Mouse (Mus musculus) hindbrain, embryonic 16.5 days (tissue): ENCODE measurements around the gene Cdkl5. TPM values are rescaled to one million over a fixed set of nuclear protein-coding genes. Genes with fewer than 3 reads are reported as not detected.

Experiments used
- ATAC-seq: fragments of 200-750 bp; cut with Nextera tagmentation; 2 replicates; pipeline ENCODE4 v1.8.0; 2017; ENCODE audit warnings: moderate TSS enrichment, moderate library complexity
- H3K27ac ChIP-seq: fragments of 300-500 bp; sonication (generic); 2 replicates; pipeline ENCODE4 v1.5.1; 2014; ENCODE audit warnings: low read depth, mild to moderate bottlenecking, control low read depth, low read length, moderate library complexity
- H3K27me3 ChIP-seq: fragments of 300-500 bp; sonication (generic); replicated peaks from 2 replicates; pipeline ENCODE4 v1.6.1; 2014; ENCODE audit warnings: low read length; ENCODE audit not compliant: control insufficient read depth, insufficient read depth
- H3K36me3 ChIP-seq: fragments of 300-500 bp; sonication (generic); 2 replicates; pipeline ENCODE4 v1.6.1; 2014; ENCODE audit warnings: mild to moderate bottlenecking, low read length, moderate library complexity, mixed read lengths; ENCODE audit not compliant: control insufficient read depth, insufficient read depth
- H3K4me1 ChIP-seq: fragments of 300-500 bp; sonication (generic); 2 replicates; pipeline ENCODE4 v1.6.1; 2014; ENCODE audit warnings: low read depth, low read length; ENCODE audit not compliant: control insufficient read depth, insufficient read depth
- H3K4me2 ChIP-seq: fragments of 300-500 bp; sonication (generic); 2 replicates; pipeline ENCODE4 v1.6.1; 2014; ENCODE audit warnings: mild to moderate bottlenecking, low read length, control low read depth, moderate library complexity
- H3K4me3 ChIP-seq: fragments of 300-500 bp; sonication (generic); 2 replicates; pipeline ENCODE4 v1.5.1; 2014; ENCODE audit warnings: mild to moderate bottlenecking, low read length, control low read depth, moderate library complexity
- H3K9ac ChIP-seq: fragments of 300-500 bp; sonication (generic); 2 replicates; pipeline ENCODE4 v1.6.1; 2014; ENCODE audit warnings: low read depth, mild to moderate bottlenecking, control low read depth, low read length, moderate library complexity
- H3K9me3 ChIP-seq: fragments of 300-500 bp; sonication (generic); 2 replicates; pipeline ENCODE4 v1.6.1; 2014; ENCODE audit warnings: mild to moderate bottlenecking, low read length, moderate library complexity; ENCODE audit not compliant: control insufficient read depth
- WGBS: fragments of 180-500 bp; shearing (Covaris S2); extraction: QIAGEN DNeasy Blood & Tissue Kit; methylation state at CpG from one replicate; pipeline ENCODE4 v1.1.7; 2014; 5-methylcytosine and 5-hydroxymethylcytosine counted together
- polyA plus RNA-seq: library from polyadenylated mRNA; unstranded; fragments of >200 nt; fragmentation: Nextera tagmentation; extraction: Ambion mirVana; gene quantifications from 2 replicates; pipeline ENCODE4 v1.2.1, GENCODE M21; 2015

Cdkl5 gene
- polyA plus RNA-seq, 1 experiment from 2014 or later: 4.9 TPM

DNA sequence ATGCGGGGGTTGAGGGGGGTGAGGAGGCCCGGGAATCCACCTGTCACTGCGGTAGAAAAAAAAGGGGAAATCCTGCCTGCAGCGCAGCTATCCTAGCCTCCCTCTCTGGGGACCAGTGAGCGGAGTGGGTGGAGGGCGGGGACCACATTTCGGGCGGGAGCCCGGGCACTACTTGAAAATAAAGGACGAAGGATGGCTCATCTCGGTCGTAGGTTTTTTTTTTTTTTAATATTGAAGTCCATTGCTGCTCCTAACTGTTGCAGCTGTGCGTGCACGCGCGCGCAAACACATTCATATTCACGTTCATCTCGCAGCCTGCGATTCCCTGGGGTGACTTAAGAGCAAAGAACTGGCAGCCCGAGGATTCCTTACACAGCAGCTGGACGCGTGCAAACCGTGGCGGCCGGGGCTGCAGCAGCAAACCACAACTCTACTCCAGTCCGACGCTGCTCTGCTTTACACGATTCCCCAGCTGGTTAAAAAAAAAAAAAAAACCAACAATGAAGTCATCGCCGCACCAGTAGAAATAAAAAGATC, 695 bp upstream of the Cdkl5 start:
- peak overlapping the region; percentile 50 for H3K4me2 ChIP-seq
- 23% methylated on average over 31 of the region's 31 CpGs for WGBS
- H3K9ac ChIP-seq: peak overlapping the region; percentile 64
- ATAC-seq: peak; percentile 31
- H3K27ac ChIP-seq: peak overlapping the region; percentile 87
- no peaks in the 10 kb centered on the region for H3K4me1 ChIP-seq
- no peaks in the 10 kb centered on the region for H3K36me3 ChIP-seq
- no peaks in the 10 kb centered on the region; the same call in 1 of the 2 replicates for H3K27me3 ChIP-seq
- peak overlapping the region; percentile 61 for H3K4me3 ChIP-seq
- H3K9me3 ChIP-seq: no peaks in the 10 kb centered on the region

DNA sequence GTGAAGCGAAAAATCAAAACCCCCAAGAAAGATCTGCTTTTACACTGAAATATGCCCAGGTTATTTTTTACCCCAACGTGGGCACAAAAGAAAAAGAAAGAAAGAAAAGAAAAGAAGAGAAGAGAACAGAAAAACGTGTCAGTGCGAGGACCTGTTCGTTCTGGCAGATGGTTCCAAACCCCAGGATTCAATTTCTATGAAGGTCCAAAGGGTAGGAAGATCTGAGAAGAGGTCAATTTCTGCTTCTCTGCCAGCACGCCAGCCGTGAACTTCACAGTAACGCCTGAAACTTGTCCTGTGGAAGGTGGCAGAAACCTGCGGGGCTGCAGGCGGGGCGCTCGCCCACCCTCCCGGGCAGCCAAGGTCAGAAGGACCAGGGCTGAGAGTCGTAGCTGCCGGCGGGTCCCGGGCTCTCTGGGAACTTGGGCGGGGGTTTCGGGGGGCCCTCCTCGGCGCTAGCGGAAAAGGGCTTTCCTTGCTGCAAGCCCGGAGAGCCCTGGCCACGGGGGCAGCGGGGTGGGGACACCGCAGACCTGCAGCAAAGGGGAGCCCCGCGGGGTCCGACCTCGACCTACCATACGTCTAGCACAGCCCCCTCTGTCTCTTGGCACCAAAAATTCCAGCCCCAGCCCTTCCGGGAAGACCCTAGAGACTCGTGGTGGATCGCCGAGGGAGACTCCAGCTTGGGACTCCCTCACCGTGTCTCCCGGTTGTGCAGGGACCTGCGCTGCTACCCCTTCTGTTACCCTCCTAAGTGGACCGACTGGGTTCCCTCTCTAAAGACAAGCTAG, 560 bp downstream of the Cdkl5 start:
- peak overlapping the region; percentile 61 for H3K4me3 ChIP-seq
- peak overlapping the region; percentile 79 for H3K27ac ChIP-seq
- no peak for ATAC-seq
- H3K36me3 ChIP-seq: no peaks in the 10 kb centered on the region
- no peaks in the 10 kb centered on the region for H3K4me1 ChIP-seq
- peak overlapping the region; percentile 53 for H3K4me2 ChIP-seq
- WGBS: 21% methylated on average over 28 of the region's 39 CpGs
- no peaks in the 10 kb centered on the region; the same call in 1 of the 2 replicates for H3K27me3 ChIP-seq
- no peaks in the 10 kb centered on the region for H3K9me3 ChIP-seq
- H3K9ac ChIP-seq: peak overlapping the region; percentile 71

DNA sequence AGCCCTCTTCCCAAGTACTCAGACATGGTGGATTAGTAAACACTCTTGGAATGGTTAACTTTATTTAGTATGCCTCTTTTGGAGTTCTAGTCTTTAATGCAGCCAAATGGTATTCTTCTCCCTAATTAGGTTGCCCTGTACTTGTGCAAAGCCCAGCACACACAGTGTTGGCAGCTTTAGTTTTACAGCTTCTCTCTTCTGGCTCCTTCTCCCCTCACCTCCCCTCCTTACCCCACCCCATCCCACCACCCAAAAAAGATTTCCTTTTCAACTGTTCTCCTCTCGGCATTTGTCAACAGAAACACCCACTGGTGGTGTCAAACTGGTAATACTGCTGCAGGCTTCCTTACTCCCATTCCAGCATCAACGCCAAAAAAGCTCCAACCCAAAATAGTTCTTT, 1.8 kb downstream of the Cdkl5 start:
- Histone ChIP-seq H3K9me3 (no peaks in the 10 kb centered on the region), H3K9ac (no peak overlapping the region; the same call in 1 of the 2 replicates), H3K27ac (no peak overlapping the region), H3K36me3 (no peaks in the 10 kb centered on the region), H3K4me1 (no peaks in the 10 kb centered on the region), H3K27me3 (no peaks in the 10 kb centered on the region; the same call in 1 of the 2 replicates), H3K4me2 (peak overlapping the region; percentile 53), H3K4me3 (peak overlapping the region; percentile 15)
- ATAC-seq: no peak
- 35% methylated on average over 2 of the region's 2 CpGs for WGBS

DNA sequence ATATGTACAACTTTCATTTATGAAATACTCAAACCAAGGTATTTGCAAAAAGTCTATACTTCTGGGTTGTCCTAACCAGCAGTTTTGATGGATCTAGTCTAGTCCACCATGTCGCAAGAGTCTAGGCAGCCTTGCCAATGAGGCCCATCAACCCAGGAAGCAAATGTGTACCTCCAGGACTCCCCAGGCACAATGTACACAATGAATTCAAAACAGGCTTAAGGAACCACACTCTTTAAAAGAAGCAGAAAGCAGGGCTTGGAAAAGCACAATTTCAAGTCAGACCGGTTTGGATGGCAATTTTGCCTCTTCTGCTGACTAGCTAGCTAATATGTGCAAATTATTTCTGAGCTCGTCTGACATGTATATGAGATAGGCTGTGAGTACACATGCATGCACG, 4.2 kb downstream of the Cdkl5 start:
- H3K27me3 ChIP-seq: no peaks in the 10 kb centered on the region
- H3K4me2 ChIP-seq: no peak overlapping the region
- no peaks in the 10 kb centered on the region for H3K4me1 ChIP-seq
- ATAC-seq: no peak
- no peaks in the 10 kb centered on the region for H3K36me3 ChIP-seq
- H3K27ac ChIP-seq: no peak overlapping the region
- no peak overlapping the region for H3K9ac ChIP-seq
- WGBS: 80% methylated on average over 4 of the region's 4 CpGs
- H3K4me3 ChIP-seq: no peak overlapping the region
- no peaks in the 10 kb centered on the region for H3K9me3 ChIP-seq

DNA sequence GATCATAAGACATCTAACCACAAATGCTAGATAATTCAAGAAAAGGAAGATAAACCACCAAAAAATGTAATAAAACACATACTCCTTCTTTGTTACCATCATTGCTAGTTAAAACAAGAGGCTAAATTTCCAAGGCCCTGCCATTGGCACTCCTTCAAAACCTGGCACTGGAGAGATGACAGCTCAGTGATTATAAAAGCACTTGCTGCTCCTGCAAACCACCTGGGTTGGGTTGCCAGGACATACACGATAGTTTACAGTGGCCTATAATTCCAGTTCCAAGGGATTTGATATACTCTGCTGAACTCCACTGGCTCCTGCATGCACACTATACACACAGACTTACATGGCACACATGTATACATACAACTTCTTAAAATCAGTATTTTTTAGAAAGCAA, 16.6 kb downstream of the Cdkl5 start:
- WGBS: 78% methylated on average over 1 of the region's 1 CpGs
- no peak overlapping the region for H3K9ac ChIP-seq
- no peaks in the 10 kb centered on the region for H3K9me3 ChIP-seq
- no peak overlapping the region for H3K4me3 ChIP-seq
- no peak for ATAC-seq
- H3K4me2 ChIP-seq: no peak overlapping the region
- no peaks in the 10 kb centered on the region for H3K4me1 ChIP-seq
- H3K27me3 ChIP-seq: no peaks in the 10 kb centered on the region; the same call in 1 of the 2 replicates
- no peak overlapping the region for H3K27ac ChIP-seq
- H3K36me3 ChIP-seq: no peaks in the 10 kb centered on the region

DNA sequence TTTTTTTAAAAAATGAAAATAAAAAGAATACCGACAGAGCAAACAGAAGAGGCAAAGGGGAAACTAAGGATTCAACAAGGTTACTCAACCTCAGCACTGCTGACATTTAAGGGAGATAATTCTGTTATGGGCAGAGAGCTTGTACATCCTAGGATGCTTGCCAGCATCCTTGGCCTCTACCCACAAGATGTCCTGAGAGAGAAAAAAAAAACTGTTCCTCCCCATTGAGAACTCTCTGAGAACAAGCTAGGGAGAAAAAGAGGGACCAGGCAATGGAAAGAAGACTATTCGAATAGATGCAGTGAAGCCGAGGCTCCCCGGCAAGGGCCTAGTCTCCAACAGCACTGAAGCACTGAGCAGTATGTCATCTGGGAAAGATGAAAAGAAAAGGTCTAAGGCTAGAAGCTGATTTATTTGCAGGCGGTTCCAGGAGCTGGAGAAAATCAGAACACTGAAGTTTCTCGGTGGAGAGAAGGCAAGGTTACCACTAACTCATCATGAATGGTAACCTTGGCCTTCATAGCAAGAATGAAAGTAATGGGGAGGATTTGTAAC, 22.4 kb downstream of the Cdkl5 start:
- Histone ChIP-seq H3K4me2 (no peak overlapping the region), H3K27me3 (no peaks in the 10 kb centered on the region; the same call in 1 of the 2 replicates), H3K9ac (no peak overlapping the region), H3K27ac (no peak overlapping the region), H3K36me3 (no peaks in the 10 kb centered on the region), H3K4me3 (no peak overlapping the region), H3K4me1 (no peaks in the 10 kb centered on the region), H3K9me3 (no peaks in the 10 kb centered on the region)
- WGBS: 92% methylated on average over 6 of the region's 6 CpGs
- ATAC-seq: no peak

DNA sequence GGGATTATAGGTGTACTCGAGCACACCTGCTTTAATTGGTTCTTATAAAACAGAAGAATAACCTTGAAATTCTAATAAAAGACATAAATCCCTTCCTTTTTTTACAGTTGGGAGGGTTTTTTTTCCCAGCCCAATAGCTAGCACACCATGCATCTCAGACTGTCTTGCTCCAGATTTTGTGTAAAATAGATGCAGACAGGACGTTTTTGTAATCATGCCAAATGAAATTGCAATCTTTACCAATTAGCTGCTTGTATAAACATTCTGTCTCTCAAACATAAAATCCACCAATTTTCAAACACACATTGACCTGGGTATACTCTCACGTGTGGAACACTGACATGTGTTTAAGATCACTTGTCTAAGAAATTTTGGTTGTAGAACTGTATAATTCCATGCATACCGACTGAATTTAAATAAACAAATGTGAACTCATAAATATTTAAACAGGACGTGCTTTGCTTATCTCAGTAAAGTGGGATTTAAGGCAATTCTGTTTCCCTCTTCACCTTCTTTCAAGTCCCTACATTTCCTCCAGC, 35.8 kb downstream of the Cdkl5 start:
- H3K9me3 ChIP-seq: no peaks in the 10 kb centered on the region
- no peak overlapping the region for H3K4me2 ChIP-seq
- 66% methylated on average over 5 of the region's 5 CpGs for WGBS
- no peak overlapping the region for H3K9ac ChIP-seq
- H3K4me1 ChIP-seq: no peaks in the 10 kb centered on the region
- H3K36me3 ChIP-seq: no peaks in the 10 kb centered on the region
- no peak for ATAC-seq
- no peak overlapping the region for H3K27ac ChIP-seq
- no peak overlapping the region for H3K4me3 ChIP-seq
- no peaks in the 10 kb centered on the region for H3K27me3 ChIP-seq

DNA sequence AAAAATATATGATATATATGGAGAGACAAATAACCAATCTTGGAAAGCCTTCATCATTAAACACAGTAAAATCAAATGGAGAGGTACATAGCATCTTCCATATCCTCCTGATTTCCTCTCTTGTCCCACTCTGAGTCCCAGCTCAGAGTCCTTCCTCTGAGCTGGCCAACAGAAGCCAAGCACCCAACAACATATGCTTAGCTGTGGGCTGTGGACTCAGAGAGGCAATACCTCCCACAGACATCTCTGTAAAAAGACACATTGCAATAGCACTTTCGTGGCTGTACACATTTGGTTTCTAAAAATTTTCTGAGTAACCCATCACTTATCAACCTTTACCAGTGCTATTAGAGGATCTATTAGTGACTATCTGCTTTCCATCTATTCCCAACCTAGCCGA, 44.9 kb downstream of the Cdkl5 start:
- no peak overlapping the region for H3K4me2 ChIP-seq
- no peak overlapping the region for H3K9ac ChIP-seq
- H3K36me3 ChIP-seq: no peaks in the 10 kb centered on the region
- WGBS: 88% methylated on average over 2 of the region's 2 CpGs
- H3K4me3 ChIP-seq: no peak overlapping the region
- ATAC-seq: no peak
- no peaks in the 10 kb centered on the region for H3K9me3 ChIP-seq
- H3K27me3 ChIP-seq: no peaks in the 10 kb centered on the region
- H3K27ac ChIP-seq: no peak overlapping the region
- H3K4me1 ChIP-seq: no peaks in the 10 kb centered on the region

DNA sequence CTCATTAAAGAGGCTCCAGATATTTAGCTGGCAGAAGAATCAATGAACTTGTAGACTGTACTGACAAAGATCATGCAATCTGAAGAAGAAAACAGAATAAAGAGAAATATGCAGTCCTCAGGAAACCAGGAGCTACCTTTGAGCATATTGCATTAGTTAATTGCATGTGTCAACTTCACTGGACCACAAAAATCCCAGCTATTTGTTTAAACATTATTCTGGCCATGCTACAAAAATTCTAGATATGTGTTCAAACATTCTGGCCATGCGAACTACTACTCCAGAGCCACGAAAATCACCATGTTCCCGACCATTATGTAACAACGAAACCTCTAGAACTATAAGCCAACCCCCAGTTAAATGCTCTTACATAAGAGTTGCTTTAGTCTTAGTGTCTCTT, 49.8 kb downstream of the Cdkl5 start:
- no peak for ATAC-seq
- Histone ChIP-seq H3K9me3 (no peaks in the 10 kb centered on the region), H3K27ac (no peak overlapping the region), H3K4me3 (no peak overlapping the region), H3K27me3 (no peaks in the 10 kb centered on the region), H3K36me3 (no peaks in the 10 kb centered on the region), H3K4me2 (no peak overlapping the region), H3K9ac (no peak overlapping the region), H3K4me1 (no peaks in the 10 kb centered on the region)
- 85% methylated on average over 4 of the region's 4 CpGs for WGBS
